In genomic region chr2:126323206-126323605, GRCm38 (mm10) we compare ENCODE assay signal across 14 mouse cellular contexts.
"Had no signal": no experiment of that assay in that cellular context is flagged by ENCODE, and none has a peak within 500 bp of the region (broad histone marks: within the 10 kb centered on the region; RNA-seq: fewer than 3 reads in every experiment).

No protein-coding gene starts in this region.

- H3K4me3 ChIP-seq: kidney, embryonic 15.5 days; left cerebral cortex, adult 2 months; limb, embryonic 15.5 days; liver, embryonic 12.5 days; lung, embryonic 15.5 days; midbrain, embryonic 13.5 days; neural tube, embryonic 15.5 days had no signal

- H3K9me3 ChIP-seq: kidney, embryonic 15.5 days; limb, embryonic 15.5 days; liver, embryonic 12.5 days; lung, embryonic 15.5 days; midbrain, embryonic 13.5 days; neural tube, embryonic 15.5 days had no signal

- H3K9ac ChIP-seq: kidney, embryonic 15.5 days; limb, embryonic 15.5 days; liver, embryonic 12.5 days; lung, embryonic 15.5 days; midbrain, embryonic 13.5 days; neural tube, embryonic 15.5 days had no signal

- ATAC-seq: liver, embryonic 12.5 days; midbrain, embryonic 13.5 days had no signal

- DNase-seq: kidney, adult 2 months; kidney, postnatal 25 days; lung, postnatal 14 days; right cerebral cortex, adult 18-20 months; right cerebral cortex, postnatal 25 days; thymus, adult 18-20 months; thymus, postnatal 14 days had no signal

- H3K4me2 ChIP-seq: kidney, embryonic 15.5 days; limb, embryonic 15.5 days; liver, embryonic 12.5 days; lung, embryonic 15.5 days; midbrain, embryonic 13.5 days; neural tube, embryonic 15.5 days had no signal

- H3K27me3 ChIP-seq: kidney, embryonic 15.5 days; limb, embryonic 15.5 days; liver, embryonic 12.5 days; lung, embryonic 15.5 days; midbrain, embryonic 13.5 days; neural tube, embryonic 15.5 days had no signal

- H3K27ac ChIP-seq: kidney, embryonic 15.5 days; left cerebral cortex, adult 2 months; limb, embryonic 15.5 days; liver, embryonic 12.5 days; lung, embryonic 15.5 days; midbrain, embryonic 13.5 days; neural tube, embryonic 15.5 days had no signal

- H3K36me3 ChIP-seq: kidney, embryonic 15.5 days; limb, embryonic 15.5 days; liver, embryonic 12.5 days; lung, embryonic 15.5 days; midbrain, embryonic 13.5 days; neural tube, embryonic 15.5 days had no signal

- H3K4me1 ChIP-seq: kidney, embryonic 15.5 days; liver, embryonic 12.5 days; lung, embryonic 15.5 days; midbrain, embryonic 13.5 days; neural tube, embryonic 15.5 days had no signal
